Mouse (Mus musculus) MEL (cell line): ENCODE data around the gene Aebp1.

Experiments
- CHD2 ChIP-seq: IDR thresholded peaks from 2 replicates; pipeline ENCODE4 v1.6.1; 2011; ENCODE audit warnings: low read length, improper control_type of control experiment
- CTCF ChIP-seq, 3 experiments: IDR thresholded peaks in 2 of 3; conservative IDR thresholded peaks in 1 of 3; 2 replicates each; pipeline ENCODE4 v1.5.1; 2011 to 2012; ENCODE audit warnings: low read length in 3 of 3, low read depth in 2 of 3, mild to moderate bottlenecking in 2 of 3, improper control_type of control experiment in 1 of 3, inconsistent platforms in 1 of 3, mixed read lengths in 1 of 3, moderate library complexity in 1 of 3; ENCODE audit not compliant: control insufficient read depth in 1 of 3, insufficient read depth in 1 of 3, poor library complexity in 1 of 3, severe bottlenecking in 1 of 3
- MEF2A ChIP-seq: IDR thresholded peaks from 2 replicates; pipeline ENCODE4 v1.6.1; 2014; ENCODE audit warnings: low read depth, mild to moderate bottlenecking, inconsistent platforms, low read length, improper control_type of control experiment; ENCODE audit not compliant: poor library complexity, insufficient replicate concordance, severe bottlenecking; ENCODE audit errors: extremely low read depth
- MXI1 ChIP-seq: IDR thresholded peaks from 2 replicates; pipeline ENCODE4 v1.6.1; 2011; ENCODE audit warnings: mild to moderate bottlenecking, low read depth, low read length, improper control_type of control experiment
- SIN3A ChIP-seq: IDR thresholded peaks from 2 replicates; pipeline ENCODE4 v1.6.1; 2012; ENCODE audit warnings: low read length, improper control_type of control experiment, inconsistent platforms

GRCm38 (mm10) chr11:5868324-5868723 lies 6.6 kb downstream of the Aebp1 start:
- no peak for TF ChIP-seq CTCF (IDR thresholded peaks at IDR 0.05 in 2 of 3, conservative IDR thresholded peaks at IDR 0.05 in 1 of 3; ENCODE audit: control insufficient read depth in 1 of 3, insufficient read depth in 1 of 3, low read depth in 2 of 3, low read length in 3 of 3, poor library complexity in 1 of 3, severe bottlenecking in 1 of 3)
- TF ChIP-seq CHD2: no peak
- no peak for TF ChIP-seq MEF2A
- no peak for TF ChIP-seq MXI1
- no peak for TF ChIP-seq SIN3A
